Mouse (Mus musculus) ES-E14 (cell line): Measurements from ENCODE around the gene Rem2. TPM values are rescaled to one million over a fixed set of nuclear protein-coding genes. Genes with fewer than 3 reads are reported as not detected.
A peak's percentile ranks its signal among the peaks of the same experiment; 100 is the strongest.

Experiments
- DNase-seq: peaks from one replicate; pipeline ENCODE4 v3.0.0-alpha.2; 2013; ENCODE audit warnings: low read depth, low spot score
- H3K27ac ChIP-seq: 2 replicates; pipeline ENCODE4 v1.5.1; 2012; ENCODE audit warnings: low read depth, mild to moderate bottlenecking, low read length, moderate library complexity, mixed read lengths; ENCODE audit not compliant: poor library complexity, insufficient read depth, severe bottlenecking
- H3K36me3 ChIP-seq: 2 replicates; pipeline ENCODE4 v1.6.1; 2012; ENCODE audit warnings: mild to moderate bottlenecking, low read length, moderate library complexity, mixed read lengths; ENCODE audit not compliant: control insufficient read depth, poor library complexity, insufficient read depth, severe bottlenecking
- H3K4me1 ChIP-seq, 2 experiments: fragments of 150-350 bp in 1 of 2; sonication (generic) in 1 of 2; 2 replicates each; pipeline ENCODE4 v1.6.1; 2012; ENCODE audit warnings: low read length in 2 of 2, mild to moderate bottlenecking in 1 of 2, mixed read lengths in 1 of 2; ENCODE audit not compliant: control insufficient read depth in 2 of 2, insufficient read depth in 2 of 2, poor library complexity in 1 of 2
- H3K4me3 ChIP-seq, 2 experiments: fragments of 150-350 bp in 1 of 2; sonication (generic) in 1 of 2; 2 replicates each; pipeline ENCODE4 v1.5.1; 2012; ENCODE audit warnings: low read length in 2 of 2, low read depth in 1 of 2, mild to moderate bottlenecking in 1 of 2, mixed read lengths in 1 of 2; ENCODE audit not compliant: insufficient read depth in 1 of 2, poor library complexity in 1 of 2, severe bottlenecking in 1 of 2
- H3K9ac ChIP-seq: 2 replicates; pipeline ENCODE4 v1.6.1; 2012; ENCODE audit warnings: low read depth, mild to moderate bottlenecking, low read length, mixed read lengths; ENCODE audit not compliant: poor library complexity, insufficient read depth, severe bottlenecking
- H3K9me3 ChIP-seq: fragments of 150-350 bp; sonication (generic); 2 replicates; pipeline ENCODE4 v1.6.1; 2012; ENCODE audit warnings: low read depth, mild to moderate bottlenecking, low read length; ENCODE audit not compliant: control insufficient read depth, insufficient read depth
- CHD2 ChIP-seq: IDR thresholded peaks from 2 replicates; pipeline ENCODE4 v1.6.1; 2014; ENCODE audit warnings: mild to moderate bottlenecking, low read depth, low read length, inconsistent platforms
- HCFC1 ChIP-seq: IDR thresholded peaks from 2 replicates; pipeline ENCODE4 v1.6.1; 2012; ENCODE audit warnings: low read length, inconsistent platforms, borderline replicate concordance; ENCODE audit not compliant: insufficient read depth
- MAFK ChIP-seq: IDR thresholded peaks from 2 replicates; pipeline ENCODE4 v1.6.1; 2014; ENCODE audit warnings: mild to moderate bottlenecking, low read depth, low read length, inconsistent platforms; ENCODE audit not compliant: insufficient read depth
- ZC3H11A ChIP-seq: IDR thresholded peaks from 2 replicates; pipeline ENCODE4 v1.6.1; 2012; ENCODE audit warnings: low read depth, mild to moderate bottlenecking, inconsistent platforms, low read length, borderline replicate concordance
- ZNF384 ChIP-seq: IDR thresholded peaks from 2 replicates; pipeline ENCODE4 v1.6.1; 2012; ENCODE audit warnings: low read depth, low read length, inconsistent platforms
- in situ Hi-C, 2 experiments: fragments of 600-800 bp; cut with MboI; formaldehyde crosslinking; loops; one replicate each; pipeline ENCODE4 v1.15.1; 2025; ENCODE audit warnings: low sequenced_read_pairs in 2 of 2, inconsistent platforms in 1 of 2; ENCODE audit not compliant: unreplicated experiment in 2 of 2
- total RNA-seq: library from RNA; depleted of rRNA; stranded (reverse); fragments of 300-350 nt; gene quantifications from 2 replicates; pipeline ENCODE4 v1.2.3, GENCODE M21; 2012

Rem2 gene
- total RNA-seq, 1 experiment, result 0.85 TPM

DNA sequence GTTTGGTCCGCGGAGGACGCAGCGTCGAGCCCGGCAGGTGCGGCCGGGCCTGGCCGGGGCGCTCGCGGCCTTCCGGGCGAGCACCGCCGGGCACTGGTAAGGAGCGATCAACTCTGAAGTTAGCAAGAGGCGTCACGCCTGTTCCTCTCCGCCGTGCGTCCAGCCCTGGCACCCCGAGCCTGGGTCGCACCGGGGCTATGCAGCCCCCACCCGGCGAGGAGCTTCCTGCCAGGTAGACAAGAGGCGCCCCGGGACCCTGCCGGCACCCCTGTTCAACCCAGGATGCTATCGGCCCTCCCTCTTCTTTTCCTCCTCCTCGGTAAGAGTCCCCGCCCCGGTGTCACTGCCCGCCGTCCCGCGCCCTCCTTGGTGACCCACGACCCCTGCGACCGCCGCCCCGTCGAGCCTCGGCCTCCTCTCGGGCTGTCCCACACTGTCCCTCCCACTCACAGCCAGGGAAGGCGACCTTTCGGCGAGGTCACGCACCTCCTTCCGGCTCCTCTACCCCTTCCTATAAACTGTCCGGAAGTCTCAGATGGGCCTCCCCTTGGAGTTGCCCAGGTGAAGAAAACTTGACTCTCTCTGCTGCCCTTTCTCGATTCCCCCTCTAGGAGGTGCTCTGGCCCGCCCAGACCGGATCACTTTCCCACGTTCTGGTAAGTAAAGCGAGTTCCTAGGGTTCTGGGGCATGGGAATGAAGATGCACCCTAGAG, 11.5 kb upstream of the Rem2 start:
- H3K27ac ChIP-seq, result peak overlapping the region; percentile 54
- H3K4me3 ChIP-seq, result peak overlapping the region; percentile 87 to 94
- no peaks in the 10 kb centered on the region for H3K9me3 ChIP-seq
- H3K9ac ChIP-seq, result peak overlapping the region; percentile 72
- peaks cover 19% of the 10 kb centered on the region for H3K36me3 ChIP-seq
- DNase-seq, result peak; percentile 84
- in situ Hi-C loops, result loop anchor here in 1 of 2 experiments (25.0 kb wide), 1 partner anchor 402 kb away; no protein-coding TSS in a partner anchor
- no peaks in the 10 kb centered on the region; a peak in 1 of 4 replicates for H3K4me1 ChIP-seq
- TF ChIP-seq ZC3H11A, result no peak
- TF ChIP-seq MAFK, result no peak
- no peak for TF ChIP-seq ZNF384

DNA sequence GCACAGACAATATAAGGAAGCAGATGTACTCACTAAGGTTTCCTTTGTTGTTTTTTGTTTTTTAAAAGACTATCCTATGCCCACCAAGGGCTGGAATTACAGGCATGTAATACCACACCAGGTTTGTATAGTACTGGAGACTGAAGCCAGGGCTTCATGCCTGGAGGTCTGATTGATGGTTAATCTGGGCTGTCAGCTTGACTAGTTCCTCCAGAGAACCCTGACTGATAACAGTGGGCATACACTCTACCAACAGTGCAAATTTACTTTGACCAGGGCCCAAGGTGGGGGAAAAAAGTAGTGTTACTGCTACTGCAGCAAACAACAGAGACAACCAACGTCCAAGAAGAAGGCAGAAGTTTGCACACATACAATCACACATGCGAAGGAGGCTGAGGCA, 4.4 kb upstream of the Rem2 start:
- no peak overlapping the region for H3K27ac ChIP-seq
- H3K9me3 ChIP-seq, result no peaks in the 10 kb centered on the region
- H3K36me3 ChIP-seq, result peaks cover 23% of the 10 kb centered on the region
- in situ Hi-C loops, result loop anchor here in 1 of 2 experiments (25.0 kb wide), 1 partner anchor 409 kb away; no protein-coding TSS in a partner anchor
- DNase-seq, result no peak
- no peak overlapping the region for H3K9ac ChIP-seq
- TF ChIP-seq ZNF384, result no peak
- TF ChIP-seq ZC3H11A, result no peak
- TF ChIP-seq HCFC1, result no peak
- no peak for TF ChIP-seq MAFK
- TF ChIP-seq CHD2, result no peak
- H3K4me1 ChIP-seq, result peaks cover 0 to 5% of the 10 kb centered on the region in 2 experiments; a peak in 1 of 4 replicates
- H3K4me3 ChIP-seq, result no peak overlapping the region

DNA sequence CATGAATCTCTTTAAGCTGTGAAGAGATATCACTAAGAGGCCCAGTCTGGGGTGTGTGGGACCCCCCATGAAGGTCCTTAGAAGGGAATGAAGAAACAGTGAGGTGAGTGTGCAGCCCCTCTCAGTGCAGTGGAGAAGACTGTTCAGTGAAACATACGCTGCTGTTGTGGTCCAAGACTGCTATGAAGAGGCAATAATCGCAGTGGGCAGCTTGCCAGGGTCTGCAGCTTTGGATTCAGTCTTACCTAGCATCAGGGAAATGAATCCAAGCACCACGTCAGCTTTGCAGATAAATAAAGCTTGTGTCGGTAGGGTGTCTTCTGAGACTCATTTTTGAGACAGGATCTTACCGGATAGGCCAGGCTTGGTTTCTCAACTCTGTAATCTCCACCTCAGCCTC, 3.2 kb upstream of the Rem2 start:
- in situ Hi-C loops, result loop anchor here in 1 of 2 experiments (25.0 kb wide), 1 partner anchor 410 kb away; no protein-coding TSS in a partner anchor
- Histone ChIP-seq H3K4me3 (no peak overlapping the region), H3K4me1 (peaks cover 0 to 10% of the 10 kb centered on the region in 2 experiments; a peak in 1 of 4 replicates), H3K9me3 (no peaks in the 10 kb centered on the region), H3K36me3 (peaks cover 21% of the 10 kb centered on the region), H3K27ac (no peak overlapping the region), H3K9ac (no peak overlapping the region)
- TF ChIP-seq CHD2 (no peak), HCFC1 (no peak), MAFK (no peak), ZC3H11A (no peak), ZNF384 (no peak)
- no peak for DNase-seq

DNA sequence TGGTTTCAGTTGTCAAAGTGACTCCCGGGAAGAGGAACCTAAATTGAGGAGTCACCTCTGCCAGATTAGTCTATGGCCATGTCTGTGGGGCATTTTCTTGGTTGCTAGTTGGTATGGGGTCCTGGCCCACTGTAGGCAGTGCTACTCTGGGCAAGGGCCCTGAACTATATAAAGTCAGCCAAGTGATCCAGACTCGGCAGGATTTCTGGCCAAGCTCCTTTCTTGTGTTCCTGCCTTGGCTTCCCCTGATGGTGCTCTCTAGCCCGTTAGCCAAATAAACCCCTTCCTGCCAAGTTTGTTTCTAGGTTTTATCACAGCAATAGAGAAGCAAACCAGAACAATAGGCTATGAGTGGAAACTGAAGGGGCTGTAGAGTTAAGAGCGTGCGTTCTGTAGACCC, 1.2 kb upstream of the Rem2 start:
- H3K36me3 ChIP-seq, result peaks cover under 1% of the 10 kb centered on the region; the same call in 1 of the 2 replicates
- H3K4me3 ChIP-seq, result no peak overlapping the region
- DNase-seq, result no peak
- no peak for TF ChIP-seq ZC3H11A
- no peak for TF ChIP-seq HCFC1
- TF ChIP-seq CHD2, result no peak
- no peak for TF ChIP-seq MAFK
- no peak for TF ChIP-seq ZNF384
- H3K4me1 ChIP-seq, result peaks cover 0 to 10% of the 10 kb centered on the region in 2 experiments; a peak in 1 of 4 replicates
- no peak overlapping the region for H3K9ac ChIP-seq
- H3K27ac ChIP-seq, result no peak overlapping the region
- H3K9me3 ChIP-seq, result no peaks in the 10 kb centered on the region
- in situ Hi-C loops, result loop anchor here (25.0 kb wide), 2 partner anchors 87 to 412 kb away; no protein-coding TSS in a partner anchor
